Mouse (Mus musculus) heart, embryonic 10.5 days (tissue): ENCODE results near the gene Tmem229b. TPM values are rescaled to one million over a fixed set of nuclear protein-coding genes. Genes with fewer than 3 reads are reported as not detected.
"Not testable (repeated sequence)": the region's sequence is repeated elsewhere in the genome, so short reads cannot be mapped to it uniquely, and the experiment has no call there.

ENCODE experiments used
- DNase-seq: peaks from one replicate; pipeline ENCODE4 v3.0.0-alpha.2; 2017; ENCODE audit warnings: low spot score
- H3K27ac ChIP-seq: fragments of 300-500 bp; sonication (generic); 2 replicates; pipeline ENCODE4 v1.5.1; 2016; ENCODE audit warnings: mild to moderate bottlenecking
- H3K27me3 ChIP-seq: fragments of 300-500 bp; sonication (generic); 2 replicates; pipeline ENCODE4 v1.6.1; 2016; ENCODE audit warnings: mild to moderate bottlenecking; ENCODE audit not compliant: poor library complexity, insufficient read depth, severe bottlenecking
- H3K36me3 ChIP-seq: fragments of 300-500 bp; sonication (generic); 2 replicates; pipeline ENCODE4 v1.6.1; 2016; ENCODE audit warnings: mild to moderate bottlenecking, moderate library complexity
- H3K4me1 ChIP-seq: fragments of 300-500 bp; sonication (generic); 2 replicates; pipeline ENCODE4 v1.6.1; 2016; ENCODE audit warnings: mild to moderate bottlenecking
- H3K4me3 ChIP-seq: fragments of 300-500 bp; sonication (generic); 2 replicates; pipeline ENCODE4 v1.5.1; 2016; ENCODE audit warnings: mild to moderate bottlenecking, moderate library complexity
- H3K9me3 ChIP-seq: fragments of 300-500 bp; sonication (generic); 2 replicates; pipeline ENCODE4 v1.6.1; 2016; ENCODE audit warnings: mild to moderate bottlenecking, moderate library complexity
- WGBS: fragments of 180-500 bp; shearing (Covaris S2); methylation state at CpG from one replicate; pipeline ENCODE4 v1.1.7; 2016; 5-methylcytosine and 5-hydroxymethylcytosine counted together
- polyA plus RNA-seq: library from polyadenylated mRNA; unstranded; fragments of >200 nt; fragmentation: Nextera tagmentation; extraction: Ambion mirVana; gene quantifications from 2 replicates; pipeline ENCODE4 v1.2.1, GENCODE M21; 2016

Gene Tmem229b
- polyA plus RNA-seq, 1 experiment from 2014 or later = 2.3 TPM

DNA sequence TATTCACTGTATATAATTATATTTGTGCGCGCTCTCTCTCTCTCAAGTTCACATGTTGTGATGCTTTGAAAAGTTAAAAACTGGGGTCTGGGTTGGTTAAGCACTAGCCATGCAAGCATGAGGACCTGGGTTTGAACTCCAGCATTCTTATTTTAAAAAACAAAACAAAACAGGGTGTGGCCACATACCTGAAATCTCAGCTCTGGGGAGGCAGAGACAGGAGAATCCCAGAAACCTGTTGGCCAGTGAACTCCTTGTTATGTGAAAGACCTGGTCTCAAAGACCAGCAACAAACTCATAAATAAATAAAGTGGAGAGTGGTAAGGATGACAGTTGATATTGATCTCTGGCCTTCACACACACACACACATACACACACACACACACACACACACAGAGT is 26.9 kb upstream of the Tmem229b start:
- Histone ChIP-seq H3K36me3 (no peaks in the 10 kb centered on the region), H3K9me3 (no peaks in the 10 kb centered on the region), H3K27me3 (no peaks in the 10 kb centered on the region), H3K27ac (no peak overlapping the region), H3K4me3 (no peak overlapping the region), H3K4me1 (peaks cover 5% of the 10 kb centered on the region)
- 94% methylated on average over 2 of the region's 2 CpGs for WGBS
- DNase-seq = no peak

DNA sequence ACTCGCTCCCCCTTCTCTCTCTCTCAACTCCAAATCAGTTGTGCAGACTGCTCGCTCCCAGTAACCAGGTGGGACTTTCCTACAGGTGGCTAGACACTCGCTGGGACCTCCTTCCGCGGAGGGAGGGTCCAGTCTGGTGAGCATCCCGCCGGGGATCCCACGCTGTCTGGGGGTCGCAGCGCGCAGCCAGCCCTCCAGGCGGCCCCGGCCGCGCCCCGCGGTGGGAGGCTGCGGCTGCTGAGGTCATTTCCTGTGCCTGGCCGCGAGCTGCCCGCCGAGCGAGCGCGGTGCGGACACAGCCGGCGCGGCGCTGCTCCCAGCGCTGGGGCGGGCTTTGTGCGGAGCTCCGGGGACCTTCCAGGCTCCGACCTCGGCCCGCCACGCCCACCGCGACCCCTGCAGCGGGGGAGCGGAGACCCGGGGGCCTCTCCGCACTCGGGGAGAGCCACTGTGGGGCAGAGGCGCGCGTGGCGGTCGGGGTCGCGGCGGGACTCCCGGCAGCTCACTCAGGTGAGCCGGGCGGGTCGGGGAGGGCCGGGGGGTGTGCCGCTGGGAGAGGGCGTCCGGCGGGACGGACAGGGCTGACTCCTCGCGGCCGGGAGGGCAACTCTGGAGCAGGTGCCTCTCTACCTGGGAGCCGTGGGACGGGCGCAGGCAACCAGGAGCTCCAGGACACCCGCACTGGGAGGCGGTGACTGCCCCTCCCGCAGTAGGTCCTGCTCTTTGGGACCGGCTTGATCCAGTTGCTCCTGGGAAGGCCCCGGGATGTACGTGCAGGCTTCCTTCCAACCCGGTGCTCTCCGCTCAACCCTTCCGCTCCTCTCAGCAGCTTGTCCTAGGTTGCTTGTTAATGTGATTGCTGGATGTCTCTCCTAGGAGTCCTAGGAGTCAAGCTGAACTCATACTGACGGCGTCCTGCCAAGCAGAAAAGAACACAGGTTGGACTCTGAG is 21.8 kb upstream of the Tmem229b start, which contains the start of gene Plekhh1:
Gene Plekhh1, plus strand, starts transcription at position 253 of the 951 bp plus-strand sequence.
- Histone ChIP-seq H3K4me3 (peak within 1 kb of the TSS; percentile 93), H3K27me3 (no peaks in the 10 kb centered on the region), H3K9me3 (no peaks in the 10 kb centered on the region), H3K4me1 (peaks cover 16% of the 10 kb centered on the region), H3K36me3 (no peaks in the 10 kb centered on the region), H3K27ac (peak within 1 kb of the TSS; percentile 97)
- peak; percentile 86 for DNase-seq
- under 1% methylated on average over 80 of the region's 80 CpGs for WGBS

DNA sequence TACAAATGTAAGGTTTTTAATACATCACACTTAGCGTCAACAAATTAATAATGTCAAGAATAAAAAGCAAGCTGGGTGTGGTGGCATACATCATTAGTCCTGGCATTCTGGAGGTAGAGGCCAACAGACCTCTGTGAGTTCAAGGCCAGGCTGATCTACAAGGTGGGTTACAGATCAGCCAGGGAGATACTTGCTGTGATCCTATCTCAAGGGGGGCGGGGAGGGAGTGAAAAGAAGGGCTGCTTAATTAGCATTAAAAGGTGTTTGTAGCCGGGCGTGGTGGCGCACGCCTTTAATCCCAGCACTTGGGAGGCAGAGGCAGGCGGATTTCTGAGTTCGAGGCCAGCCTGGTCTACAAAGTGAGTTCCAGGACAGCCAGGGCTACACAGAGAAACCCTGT is 20.1 kb upstream of the Tmem229b start:
- WGBS = 84% methylated on average over 8 of the region's 8 CpGs
- H3K9me3 ChIP-seq, H3K36me3 ChIP-seq, H3K27me3 ChIP-seq, H3K27ac ChIP-seq, DNase-seq, H3K4me3 ChIP-seq: not testable (repeated sequence)
- H3K4me1 ChIP-seq = peaks cover 16% of the 10 kb centered on the region

DNA sequence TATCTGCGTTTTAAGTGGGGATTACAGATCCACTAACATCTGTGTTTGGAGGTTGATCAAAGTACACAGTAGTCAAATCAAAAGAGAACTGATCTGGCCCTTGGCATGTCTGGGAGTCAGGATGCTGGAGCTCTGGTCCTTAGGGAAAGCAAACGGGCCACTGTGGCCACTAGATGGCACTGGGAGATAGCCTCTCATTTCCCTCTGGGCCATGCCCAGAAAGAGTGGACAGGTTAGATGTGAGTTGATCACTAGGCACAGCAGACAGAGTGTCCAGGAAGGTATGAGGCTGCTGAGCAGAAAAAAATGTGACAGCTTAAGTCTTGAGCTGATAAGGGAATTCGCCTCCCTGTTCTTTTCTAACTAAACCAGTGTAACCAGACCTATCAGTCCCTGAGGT is 15.5 kb upstream of the Tmem229b start:
- H3K4me3 ChIP-seq = no peak overlapping the region

DNA sequence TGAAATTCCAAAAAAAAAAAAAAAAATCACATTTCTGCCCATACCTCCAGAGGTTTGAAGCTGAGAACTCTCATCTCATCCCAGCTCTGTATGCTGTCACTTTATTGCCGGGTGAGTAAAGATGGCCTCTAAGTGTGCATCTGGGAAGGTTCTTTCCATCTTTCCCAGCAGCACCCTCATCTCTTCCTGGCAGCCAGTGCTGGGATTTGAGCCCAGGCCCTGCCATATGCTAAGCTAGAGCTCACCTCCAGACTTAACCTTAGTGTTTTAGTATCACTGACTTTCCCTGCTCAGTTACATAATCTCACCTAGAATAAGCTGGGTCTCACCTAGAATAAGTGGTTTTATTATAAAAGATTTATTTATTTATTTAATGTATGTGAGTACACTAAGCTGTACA is 14.5 kb upstream of the Tmem229b start:
- no peaks in the 10 kb centered on the region for H3K36me3 ChIP-seq
- no peaks in the 10 kb centered on the region for H3K9me3 ChIP-seq
- no peak for DNase-seq
- WGBS = 73% methylated on average over 1 of the region's 1 CpGs
- no peak overlapping the region for H3K4me3 ChIP-seq
- H3K27ac ChIP-seq = no peak overlapping the region
- H3K4me1 ChIP-seq = no peaks in the 10 kb centered on the region
- no peaks in the 10 kb centered on the region for H3K27me3 ChIP-seq

More for the DNA sequence above, 15.5 kb upstream of the Tmem229b start:
- H3K36me3 ChIP-seq = no peaks in the 10 kb centered on the region
- no peaks in the 10 kb centered on the region for H3K4me1 ChIP-seq
- H3K27ac ChIP-seq = no peak overlapping the region
- H3K9me3 ChIP-seq = no peaks in the 10 kb centered on the region
- WGBS = 10% methylated on average over 3 of the region's 3 CpGs
- DNase-seq = no peak
- H3K27me3 ChIP-seq = no peaks in the 10 kb centered on the region

DNA sequence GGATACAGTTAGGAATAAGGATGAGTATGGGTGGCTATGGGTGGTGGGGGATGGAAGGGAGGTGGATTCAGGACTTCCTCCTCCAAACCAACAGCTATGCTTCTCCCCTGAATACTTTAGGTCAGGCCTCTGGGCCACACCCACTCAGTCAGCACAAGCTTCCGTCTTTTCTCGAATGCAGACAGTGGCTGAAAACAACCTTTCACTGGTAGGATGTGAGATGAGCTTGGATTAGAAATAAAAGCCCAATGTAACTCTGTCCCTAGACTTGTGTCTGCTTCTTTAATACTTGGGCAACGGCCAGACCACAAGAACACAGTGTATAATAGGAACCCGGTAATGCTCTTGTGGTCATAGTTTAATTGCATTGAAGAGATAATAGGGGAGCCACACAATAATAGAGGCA is 10.6 kb upstream of the Tmem229b start:
- DNase-seq = no peak
- Histone ChIP-seq H3K4me1 (no peaks in the 10 kb centered on the region), H3K27me3 (no peaks in the 10 kb centered on the region), H3K9me3 (no peaks in the 10 kb centered on the region), H3K36me3 (no peaks in the 10 kb centered on the region), H3K4me3 (no peak overlapping the region), H3K27ac (no peak overlapping the region)
- 73% methylated on average over 4 of the region's 4 CpGs for WGBS

DNA sequence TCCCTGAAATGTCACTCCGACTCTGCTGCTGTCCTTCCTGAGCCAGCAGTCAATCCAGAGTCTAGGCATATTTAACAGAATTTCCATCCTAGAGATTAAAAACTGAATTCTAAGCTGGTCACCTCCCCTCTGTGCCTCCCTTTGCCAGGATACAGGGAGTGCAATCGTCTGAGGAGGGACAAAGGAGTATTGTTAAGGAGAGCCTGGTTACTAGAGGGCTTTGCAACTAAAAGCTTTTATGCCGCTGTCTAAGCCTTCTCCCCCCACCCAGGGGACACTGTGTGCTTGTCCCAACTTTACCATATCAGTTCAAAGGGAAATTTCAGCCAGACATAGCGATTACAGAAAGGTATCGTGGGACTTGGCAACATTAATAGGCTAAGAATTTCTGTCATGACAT is 8.7 kb upstream of the Tmem229b start:
- no peak overlapping the region for H3K27ac ChIP-seq
- H3K27me3 ChIP-seq = no peaks in the 10 kb centered on the region
- WGBS = 48% methylated on average over 5 of the region's 5 CpGs
- no peaks in the 10 kb centered on the region for H3K9me3 ChIP-seq
- no peak for DNase-seq
- no peak overlapping the region for H3K4me3 ChIP-seq
- peaks cover 3% of the 10 kb centered on the region; the same call in 1 of the 2 replicates for H3K4me1 ChIP-seq
- H3K36me3 ChIP-seq = no peaks in the 10 kb centered on the region

DNA sequence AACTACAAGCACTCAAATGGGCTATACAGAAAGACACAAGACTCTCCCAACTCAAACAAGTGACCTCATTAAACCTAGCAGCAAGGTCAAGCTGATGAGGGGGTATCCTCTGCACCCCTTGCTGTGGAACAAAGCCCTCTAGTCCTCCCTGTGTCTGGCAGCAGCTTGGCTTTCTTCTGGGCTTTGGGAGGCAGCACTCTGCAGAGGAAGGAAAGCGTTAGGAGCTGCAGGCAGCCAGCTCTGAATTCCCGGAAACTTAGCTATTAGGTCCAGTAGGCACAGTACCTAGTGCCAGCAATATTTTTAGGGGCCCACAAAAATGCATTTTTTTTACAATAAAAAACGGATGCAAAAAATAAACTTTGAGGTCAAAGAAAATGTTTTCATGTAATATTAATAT is 3.1 kb upstream of the Tmem229b start:
- Histone ChIP-seq H3K4me1 (peaks cover 12% of the 10 kb centered on the region; the same call in 1 of the 2 replicates), H3K4me3 (no peak overlapping the region), H3K27me3 (peaks cover 10% of the 10 kb centered on the region), H3K27ac (no peak overlapping the region), H3K36me3 (no peaks in the 10 kb centered on the region), H3K9me3 (no peaks in the 10 kb centered on the region)
- WGBS = 35% methylated on average over 3 of the region's 3 CpGs
- no peak for DNase-seq

DNA sequence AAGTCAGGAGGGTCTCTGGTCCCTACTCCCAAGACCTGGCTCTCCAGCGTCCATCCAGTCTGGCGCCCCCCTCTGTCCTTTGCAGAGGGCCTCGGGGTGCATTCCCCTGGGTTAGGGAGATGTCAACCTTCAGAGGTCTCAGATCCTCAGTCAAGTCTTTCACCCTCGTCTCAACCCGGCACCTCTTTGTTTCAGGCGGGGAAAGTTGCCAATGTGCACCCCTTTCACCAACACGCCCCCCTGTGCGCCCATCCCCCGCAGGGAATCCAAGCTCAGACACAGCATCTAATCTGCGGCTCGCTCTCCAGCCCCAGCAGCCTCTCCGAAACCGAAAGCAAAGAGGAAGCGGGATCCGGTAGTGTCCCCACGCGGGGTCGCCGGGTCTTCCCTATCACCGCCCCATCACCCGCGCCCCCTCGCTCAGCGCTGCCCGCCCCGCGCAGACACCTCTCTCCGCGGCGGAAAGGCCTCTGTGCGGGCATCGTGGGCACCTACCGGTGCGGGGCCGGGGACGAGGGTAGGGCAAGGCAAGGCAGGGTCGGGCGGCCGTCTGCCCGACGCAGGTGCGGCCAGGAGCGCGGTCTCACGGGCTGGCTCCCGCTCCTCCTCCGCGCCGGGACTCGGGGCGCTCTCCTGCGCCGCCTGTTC is 825 bp downstream of the Tmem229b start:
- H3K27me3 ChIP-seq = peaks cover 37% of the 10 kb centered on the region

DNA sequence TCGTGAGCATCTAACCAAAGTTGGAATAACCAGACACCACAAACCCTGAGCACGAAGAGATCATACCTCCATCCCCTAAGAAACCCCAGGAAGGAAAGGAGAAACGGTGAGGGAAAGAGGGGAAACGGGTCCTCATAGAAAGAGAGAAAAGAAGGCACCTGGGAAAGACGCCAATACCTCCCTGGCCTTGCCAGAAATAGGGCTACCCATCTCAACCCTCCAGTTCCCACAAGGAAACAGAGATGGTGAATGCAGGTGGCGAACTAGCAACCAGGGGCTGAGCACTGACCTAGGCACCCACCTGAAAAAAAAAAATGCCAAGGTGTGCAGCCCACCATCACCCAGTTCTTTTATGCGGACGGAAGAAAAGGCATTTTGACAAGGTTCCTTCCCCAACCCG is 1.4 kb downstream of the Tmem229b start:
- no peak for DNase-seq
- Histone ChIP-seq H3K4me1 (peaks cover 8% of the 10 kb centered on the region; the same call in 1 of the 2 replicates), H3K36me3 (no peaks in the 10 kb centered on the region), H3K4me3 (peak overlapping the region; percentile 97), H3K27ac (no peak overlapping the region), H3K27me3 (peaks cover 37% of the 10 kb centered on the region), H3K9me3 (no peaks in the 10 kb centered on the region)
- 35% methylated on average over 9 of the region's 9 CpGs for WGBS

More for the DNA sequence above, 825 bp downstream of the Tmem229b start:
- H3K27ac ChIP-seq = peak overlapping the region; percentile 86
- peaks cover 12% of the 10 kb centered on the region; the same call in 1 of the 2 replicates for H3K4me1 ChIP-seq
- H3K36me3 ChIP-seq = no peaks in the 10 kb centered on the region
- no peak for DNase-seq
- under 1% methylated on average over 53 of the region's 53 CpGs for WGBS
- H3K4me3 ChIP-seq = peak overlapping the region; percentile 97
- no peaks in the 10 kb centered on the region for H3K9me3 ChIP-seq

DNA sequence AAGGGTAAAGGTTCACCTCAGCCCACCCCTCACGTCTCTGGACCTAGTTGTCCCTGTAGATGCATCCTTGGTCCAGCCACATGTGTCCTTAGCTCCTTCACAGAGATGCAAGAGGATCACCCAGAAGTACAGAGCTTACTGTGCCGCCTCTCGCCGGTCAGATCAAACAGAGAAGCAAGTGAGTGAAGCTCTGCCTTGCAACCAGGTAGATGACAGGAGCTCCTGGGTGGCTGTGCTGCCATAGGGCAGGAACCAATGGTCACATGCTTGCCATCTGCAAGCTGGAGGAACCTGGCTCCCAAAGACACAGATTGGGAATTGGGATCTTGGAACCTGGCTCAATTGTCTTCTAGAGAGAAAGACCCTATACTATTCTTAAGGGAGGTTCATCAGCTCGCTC is 2.0 kb downstream of the Tmem229b start:
- no peak for DNase-seq
- Histone ChIP-seq H3K27me3 (peaks cover 37% of the 10 kb centered on the region), H3K27ac (no peak overlapping the region), H3K4me3 (no peak overlapping the region), H3K9me3 (no peaks in the 10 kb centered on the region), H3K36me3 (no peaks in the 10 kb centered on the region), H3K4me1 (peaks cover 6% of the 10 kb centered on the region; the same call in 1 of the 2 replicates)
- WGBS = 74% methylated on average over 5 of the region's 5 CpGs

DNA sequence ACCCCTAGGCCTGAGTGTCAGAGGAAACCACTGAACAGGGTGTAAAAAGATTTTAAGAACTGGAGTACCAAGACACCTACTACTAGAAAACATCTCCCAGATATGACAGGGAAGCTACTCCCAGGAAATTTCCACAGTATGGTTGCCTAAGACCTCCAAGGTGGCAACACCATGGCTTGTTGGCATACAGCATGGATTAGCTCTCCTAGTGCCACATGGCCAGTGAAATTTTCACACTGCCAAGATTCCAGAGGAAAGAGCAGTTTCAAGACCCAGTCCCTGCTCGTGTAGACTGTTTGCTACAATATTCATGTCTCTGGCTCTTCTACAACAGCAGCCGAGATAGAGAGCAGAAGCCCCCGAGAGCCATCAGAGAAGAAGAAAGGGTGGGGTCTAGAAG is 4.4 kb downstream of the Tmem229b start:
- no peaks in the 10 kb centered on the region for H3K36me3 ChIP-seq
- no peaks in the 10 kb centered on the region for H3K9me3 ChIP-seq
- peaks cover 39% of the 10 kb centered on the region for H3K27me3 ChIP-seq
- H3K27ac ChIP-seq = no peak overlapping the region
- WGBS = 82% methylated on average over 3 of the region's 3 CpGs
- peaks cover 6% of the 10 kb centered on the region; the same call in 1 of the 2 replicates for H3K4me1 ChIP-seq
- no peak for DNase-seq
- H3K4me3 ChIP-seq = no peak overlapping the region

DNA sequence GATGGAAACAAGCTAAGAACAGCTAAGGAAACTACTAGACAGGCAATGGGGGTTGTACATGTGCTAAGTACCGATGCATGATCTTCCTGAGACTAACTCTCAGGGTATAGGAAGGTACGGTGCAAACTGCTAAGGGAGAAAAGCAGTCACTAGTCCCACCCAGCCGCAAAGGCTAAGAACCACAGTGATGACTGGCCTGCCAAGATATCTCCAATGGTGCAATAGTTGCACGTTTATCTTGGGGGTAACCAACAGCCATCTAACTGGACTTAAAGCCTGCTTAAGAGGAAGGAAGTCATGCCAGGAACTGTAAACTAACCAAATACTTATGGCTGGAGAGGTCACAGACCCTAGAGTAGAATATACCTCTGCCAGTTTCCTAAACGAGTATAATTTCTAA is 5.0 kb downstream of the Tmem229b start:
- WGBS = 75% methylated on average over 5 of the region's 5 CpGs
- no peak for DNase-seq
- no peaks in the 10 kb centered on the region for H3K9me3 ChIP-seq
- peaks cover 5% of the 10 kb centered on the region; the same call in 1 of the 2 replicates for H3K4me1 ChIP-seq
- H3K27me3 ChIP-seq = peaks cover 44% of the 10 kb centered on the region
- H3K27ac ChIP-seq = no peak overlapping the region
- no peaks in the 10 kb centered on the region for H3K36me3 ChIP-seq
- H3K4me3 ChIP-seq = no peak overlapping the region
